Mouse (Mus musculus) olfactory bulb, adult 2 months (tissue): ENCODE results near the gene Pogz. TPM values are rescaled to one million over a fixed set of nuclear protein-coding genes. Genes with fewer than 3 reads are reported as not detected.
"Not testable (repeated sequence)": the region's sequence is repeated elsewhere in the genome, so short reads cannot be mapped to it uniquely, and the experiment has no call there.

Source experiments
- H3K27ac ChIP-seq: fragments of 200-500 bp; 2 replicates; pipeline ENCODE4 v1.5.1; 2012; ENCODE audit warnings: low read depth, low read length; ENCODE audit not compliant: insufficient read depth
- H3K4me1 ChIP-seq: fragments of 200-500 bp; 2 replicates; pipeline ENCODE4 v1.6.1; 2012; ENCODE audit warnings: low read length; ENCODE audit not compliant: control insufficient read depth, insufficient read depth
- H3K4me3 ChIP-seq: fragments of 200-500 bp; 2 replicates; pipeline ENCODE4 v1.5.1; 2012; ENCODE audit warnings: mild to moderate bottlenecking, low read depth, low read length, moderate library complexity; ENCODE audit not compliant: insufficient read depth
- CTCF ChIP-seq: fragments of 200-500 bp; IDR thresholded peaks from 2 replicates; pipeline ENCODE4 v1.5.1; 2012; ENCODE audit warnings: low read depth, mild to moderate bottlenecking, low read length, moderate library complexity; ENCODE audit not compliant: insufficient read depth
- POLR2A ChIP-seq: fragments of 200-500 bp; IDR thresholded peaks from 2 replicates; pipeline ENCODE4 v1.6.1; 2012; ENCODE audit warnings: mild to moderate bottlenecking, low read depth, low read length, moderate library complexity; ENCODE audit not compliant: insufficient read depth
- WGBS: fragments of 180-500 bp; shearing (Covaris S2); methylation state at CpG from one replicate; pipeline ENCODE4 v1.1.7; 2018; 5-methylcytosine and 5-hydroxymethylcytosine counted together
- polyA plus RNA-seq: library from polyadenylated mRNA; stranded (reverse); fragments of >200 nt; gene quantifications from 2 replicates; pipeline ENCODE4 v1.2.4, GENCODE M21; 2012; ENCODE audit warnings: low replicate concordance; ENCODE audit not compliant: missing spikeins, insufficient read depth, insufficient read length

Gene Pogz
- polyA plus RNA-seq, 1 experiment, result not detected

- Histone ChIP-seq H3K4me1 (no peaks in the 10 kb centered on the region), H3K27ac (no peak overlapping the region), H3K4me3 (no peak overlapping the region)
- TF ChIP-seq CTCF (no peak), POLR2A (no peak)
- 65% methylated on average over 3 of the region's 3 CpGs for WGBS
These were observed 56.7 kb downstream of the Pogz start for GRCm38 (mm10) chr3:94894076-94894475.

GRCm38 (mm10) chr3:94902747-94903146, 65.4 kb downstream of the Pogz start:
- Histone ChIP-seq H3K4me3 (no peak overlapping the region), H3K27ac (no peak overlapping the region), H3K4me1 (no peaks in the 10 kb centered on the region)
- TF ChIP-seq CTCF (no peak), POLR2A (no peak)
- 24% methylated on average over 7 of the region's 7 CpGs for WGBS

GRCm38 (mm10) chr3:94904759-94905158, 67.4 kb downstream of the Pogz start:
- not testable (repeated sequence) for H3K27ac ChIP-seq, H3K4me3 ChIP-seq, H3K4me1 ChIP-seq
- 61% methylated on average over 3 of the region's 3 CpGs for WGBS

- no peak overlapping the region for H3K4me3 ChIP-seq
- TF ChIP-seq CTCF, result no peak
- TF ChIP-seq POLR2A, result no peak
- 61% methylated on average over 1 of the region's 1 CpGs for WGBS
These were observed 69.1 kb downstream of the Pogz start for GRCm38 (mm10) chr3:94906482-94906881.

GRCm38 (mm10) chr3:94911050-94911693, 73.8 kb downstream of the Pogz start:
- 68% methylated on average over 2 of the region's 2 CpGs for WGBS
- no peak overlapping the region for H3K4me3 ChIP-seq
- no peaks in the 10 kb centered on the region for H3K4me1 ChIP-seq
- no peak for TF ChIP-seq CTCF
- TF ChIP-seq POLR2A, result no peak
- H3K27ac ChIP-seq, result no peak overlapping the region

More at GRCm38 (mm10) chr3:94906482-94906881, 69.1 kb downstream of the Pogz start:
- Histone ChIP-seq H3K4me1 (no peaks in the 10 kb centered on the region), H3K27ac (no peak overlapping the region)

- TF ChIP-seq POLR2A (no peak), CTCF (no peak)
- Histone ChIP-seq H3K4me3 (no peak overlapping the region), H3K4me1 (peaks cover 7% of the 10 kb centered on the region), H3K27ac (no peak overlapping the region)
- 78% methylated on average over 5 of the region's 5 CpGs for WGBS
These were observed 76.4 kb downstream of the Pogz start for GRCm38 (mm10) chr3:94913801-94914200.

- Histone ChIP-seq H3K4me3 (no peak overlapping the region), H3K4me1 (peaks cover 7% of the 10 kb centered on the region), H3K27ac (no peak overlapping the region)
- 79% methylated on average over 7 of the region's 7 CpGs for WGBS
- TF ChIP-seq CTCF (no peak), POLR2A (no peak)
These were observed 78.8 kb downstream of the Pogz start for GRCm38 (mm10) chr3:94915903-94916741.

- H3K27ac ChIP-seq, result no peak overlapping the region; the same call in 1 of the 2 replicates
- peaks cover 14% of the 10 kb centered on the region for H3K4me1 ChIP-seq
- TF ChIP-seq POLR2A, result no peak
- no peak for TF ChIP-seq CTCF
- no peak overlapping the region for H3K4me3 ChIP-seq
- 34% methylated on average over 14 of the region's 14 CpGs for WGBS
These were observed 80.5 kb downstream of the Pogz start for GRCm38 (mm10) chr3:94917816-94918361.

- no peak overlapping the region for H3K4me3 ChIP-seq
- no peak overlapping the region for H3K27ac ChIP-seq
- 81% methylated on average over 4 of the region's 4 CpGs for WGBS
- peaks cover 14% of the 10 kb centered on the region for H3K4me1 ChIP-seq
- TF ChIP-seq CTCF (no peak), POLR2A (no peak)
These were observed 81.5 kb downstream of the Pogz start for GRCm38 (mm10) chr3:94918845-94919244.
